Mouse (Mus musculus) cerebral cortex, adult 2 months (tissue): Measurements from ENCODE around the gene Fbxl19.

Experiments
- WGBS: fragments of 180-500 bp; shearing (Covaris S2); methylation state at CpG from one replicate; pipeline ENCODE4 v1.1.7; 2018; 5-methylcytosine and 5-hydroxymethylcytosine counted together

Fbxl19 gene

GRCm38 (mm10) chr7:127768346-127768996, 24.1 kb downstream of the Fbxl19 start:
- 34% methylated on average over 13 of the region's 13 CpGs for WGBS

DNA sequence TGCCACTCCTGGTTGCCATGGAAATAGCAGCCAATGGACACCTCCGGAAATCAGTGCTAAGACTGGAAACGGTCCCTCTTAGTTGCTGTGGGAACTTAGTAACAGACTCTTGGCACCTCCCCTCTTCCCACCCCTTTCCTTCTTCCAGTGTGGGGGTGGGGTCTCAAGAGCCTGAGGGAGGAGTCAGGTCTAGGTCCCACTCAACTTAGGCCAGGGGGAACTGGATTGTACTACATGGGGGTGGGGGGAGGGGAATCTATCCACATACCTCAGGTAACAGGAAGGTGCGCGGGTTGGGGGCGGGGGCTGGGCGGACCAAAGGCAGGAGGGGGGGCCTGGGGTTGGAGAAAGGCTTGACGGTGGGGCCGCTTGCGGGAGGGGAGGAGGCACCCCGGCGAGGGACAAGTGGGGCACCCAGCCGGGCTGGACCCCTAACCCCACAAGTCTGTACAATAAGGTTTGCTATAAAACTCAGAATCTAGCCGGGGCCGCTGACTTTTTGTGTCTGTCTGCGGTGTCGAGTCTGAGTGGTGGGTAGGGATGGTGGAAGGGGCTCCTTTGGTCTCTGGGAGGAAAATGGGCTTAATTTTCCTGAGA, 24.8 kb downstream of the Fbxl19 start:
- under 1% methylated on average over 16 of the region's 16 CpGs for WGBS

GRCm38 (mm10) chr7:127769651-127770038, 25.3 kb downstream of the Fbxl19 start, which contains the start of gene Orai3:
Gene Orai3 (plus strand): TSS chr7:127769815.
- WGBS = under 1% methylated on average over 24 of the region's 24 CpGs

- 3% methylated on average over 27 of the region's 27 CpGs for WGBS
Observed at GRCm38 (mm10) chr7:127770039-127770905, 25.9 kb downstream of the Fbxl19 start.

- WGBS = 37% methylated on average over 5 of the region's 5 CpGs
Observed at GRCm38 (mm10) chr7:127771262-127771661, 26.9 kb downstream of the Fbxl19 start.

- 61% methylated on average over 3 of the region's 3 CpGs for WGBS
Observed at GRCm38 (mm10) chr7:127772080-127772479, 27.7 kb downstream of the Fbxl19 start.

- 89% methylated on average over 1 of the region's 1 CpGs for WGBS
Observed at GRCm38 (mm10) chr7:127772557-127772956, 28.2 kb downstream of the Fbxl19 start.

- WGBS = 36% methylated on average over 9 of the region's 9 CpGs
Observed at GRCm38 (mm10) chr7:127773664-127774384, 29.5 kb downstream of the Fbxl19 start.

DNA sequence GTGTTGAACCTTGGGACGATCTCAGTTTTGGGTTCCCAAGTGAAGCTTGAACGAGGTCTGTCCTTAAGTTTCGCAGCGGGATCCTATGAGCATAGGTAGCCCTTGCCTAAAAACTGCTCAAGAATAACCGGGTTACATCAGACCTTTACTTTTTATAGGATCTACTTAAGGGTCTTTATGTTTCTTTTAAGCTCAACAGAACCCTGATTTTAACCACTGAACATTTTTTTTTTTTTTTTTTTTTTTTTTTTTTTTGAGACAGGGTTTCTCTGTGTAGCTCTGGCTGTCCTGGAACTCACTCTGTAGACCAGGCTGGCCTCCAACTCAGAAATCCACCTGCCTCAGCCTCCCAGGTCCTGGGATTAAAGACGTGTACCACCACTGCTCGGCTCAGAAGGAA, 31.5 kb downstream of the Fbxl19 start:
- 63% methylated on average over 7 of the region's 7 CpGs for WGBS

- WGBS = under 1% methylated on average over 23 of the region's 23 CpGs
Observed at GRCm38 (mm10) chr7:127776426-127776825, 32.1 kb downstream of the Fbxl19 start, which contains the start of gene Setd1a. Gene Setd1a (plus strand): TSS chr7:127776670.

DNA sequence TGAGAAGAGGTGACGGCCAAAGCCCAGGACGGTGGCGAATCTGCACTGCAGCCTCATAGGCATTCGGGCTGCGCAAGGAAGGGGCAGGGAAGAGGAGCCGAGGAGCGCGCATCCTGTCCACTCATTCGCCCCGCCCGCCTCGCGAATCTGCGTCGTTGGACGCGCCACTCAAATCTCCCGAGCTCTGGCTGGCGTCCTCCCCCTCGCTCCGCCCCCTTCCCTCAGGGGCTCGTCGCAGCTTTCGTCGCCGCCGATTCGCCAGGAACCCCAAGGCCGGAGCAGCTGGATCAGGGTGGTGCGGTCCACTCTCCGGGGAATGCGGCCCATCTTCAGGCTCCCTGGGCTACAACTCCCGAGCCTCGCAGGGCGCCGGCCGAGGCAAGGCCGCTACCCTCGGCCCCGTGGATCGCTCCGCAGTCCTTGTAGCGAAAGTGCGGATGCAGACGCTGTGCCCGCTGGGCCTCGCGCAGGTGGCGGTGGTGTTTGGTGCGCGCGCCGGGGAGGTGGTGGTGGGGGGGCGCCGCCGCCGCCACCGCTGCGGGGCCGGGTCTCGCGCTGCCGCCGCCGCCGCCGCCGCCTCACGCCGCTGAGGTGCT, 32.6 kb downstream of the Fbxl19 start:
- WGBS = 1% methylated on average over 66 of the region's 70 CpGs

- 2% methylated on average over 60 of the region's 66 CpGs for WGBS
Observed at GRCm38 (mm10) chr7:127777474-127778266, 33.3 kb downstream of the Fbxl19 start.

DNA sequence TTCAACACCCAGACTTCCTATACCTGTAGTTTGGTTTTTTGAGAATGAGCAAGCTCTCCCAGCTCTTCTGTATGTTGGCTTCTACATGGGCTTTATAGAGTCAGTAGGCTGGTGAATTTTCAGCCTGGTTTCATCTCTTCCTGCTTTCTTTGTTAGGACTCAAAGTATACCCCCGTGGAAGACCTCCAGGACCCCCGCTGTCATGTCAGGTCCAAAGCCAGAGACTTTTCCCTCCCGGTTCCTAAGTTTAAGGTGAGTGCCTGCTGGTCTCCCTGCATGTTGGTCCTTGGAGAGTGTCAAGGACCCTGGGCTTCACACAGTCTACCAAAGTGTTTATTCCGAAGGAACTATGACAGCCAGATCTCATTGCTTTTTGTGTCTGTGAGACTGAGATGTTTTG, 34.0 kb downstream of the Fbxl19 start:
- WGBS = 69% methylated on average over 4 of the region's 4 CpGs

- whole genome bisulfite sequencing = 93% methylated on average over 7 of the region's 7 CpGs
Observed at GRCm38 (mm10) chr7:127785308-127785707, 41.0 kb downstream of the Fbxl19 start, which contains the start of gene Gm49388. Gene Gm49388 (plus strand): TSS chr7:127785608.

DNA sequence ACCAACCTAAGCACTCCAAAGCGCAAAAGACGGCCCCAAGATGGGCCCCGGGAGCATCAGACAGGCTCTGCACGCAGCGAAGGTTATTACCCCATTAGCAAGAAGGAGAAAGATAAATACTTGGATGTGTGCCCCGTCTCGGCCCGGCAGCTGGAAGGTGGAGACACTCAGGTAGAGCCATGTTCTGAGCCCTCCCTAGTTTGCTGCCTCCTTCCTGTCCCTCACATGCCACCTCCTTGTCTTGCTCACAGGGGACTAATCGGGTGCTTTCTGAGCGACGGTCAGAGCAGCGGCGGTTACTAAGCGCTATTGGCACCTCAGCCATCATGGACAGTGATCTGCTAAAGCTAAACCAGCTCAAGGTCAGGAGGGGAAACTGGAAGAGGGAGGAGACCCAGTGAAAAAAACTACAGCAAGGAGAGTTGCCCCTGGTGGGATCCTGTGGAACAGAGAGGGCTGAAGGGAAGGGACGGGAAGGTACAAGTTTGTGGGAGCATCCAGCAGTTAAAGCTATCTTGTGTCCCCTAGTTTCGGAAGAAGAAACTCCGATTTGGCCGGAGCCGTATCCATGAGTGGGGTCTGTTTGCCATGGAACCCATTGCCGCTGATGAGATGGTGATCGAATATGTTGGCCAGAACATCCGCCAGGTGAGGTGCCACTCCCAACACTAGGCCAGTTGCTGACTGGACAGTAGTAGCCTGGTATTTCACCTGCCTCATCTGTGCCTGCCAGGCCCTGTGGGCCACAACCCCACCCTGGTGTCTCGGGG, 52.9 kb downstream of the Fbxl19 start:
- 92% methylated on average over 23 of the region's 23 CpGs for WGBS

DNA sequence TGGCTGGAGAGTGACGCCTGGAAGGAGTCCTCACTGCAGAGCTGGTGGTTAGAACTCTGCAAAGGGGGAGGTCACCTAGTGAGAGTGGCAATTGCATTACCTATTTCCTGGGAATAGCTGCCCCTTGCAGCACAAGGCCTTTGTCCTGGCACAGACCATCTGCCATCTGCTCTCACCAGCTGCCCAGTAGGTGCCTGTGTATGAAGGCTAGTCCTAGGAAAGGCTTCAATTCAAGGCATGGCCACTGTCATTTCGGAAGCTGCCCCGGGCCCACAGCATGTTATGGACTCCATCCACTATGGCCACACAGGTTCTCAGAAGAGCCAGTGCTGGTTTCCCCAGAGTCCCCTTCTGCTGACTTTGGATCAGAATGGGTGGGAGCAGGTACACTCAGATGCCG, 54.2 kb downstream of the Fbxl19 start:
- 80% methylated on average over 4 of the region's 4 CpGs for WGBS

DNA sequence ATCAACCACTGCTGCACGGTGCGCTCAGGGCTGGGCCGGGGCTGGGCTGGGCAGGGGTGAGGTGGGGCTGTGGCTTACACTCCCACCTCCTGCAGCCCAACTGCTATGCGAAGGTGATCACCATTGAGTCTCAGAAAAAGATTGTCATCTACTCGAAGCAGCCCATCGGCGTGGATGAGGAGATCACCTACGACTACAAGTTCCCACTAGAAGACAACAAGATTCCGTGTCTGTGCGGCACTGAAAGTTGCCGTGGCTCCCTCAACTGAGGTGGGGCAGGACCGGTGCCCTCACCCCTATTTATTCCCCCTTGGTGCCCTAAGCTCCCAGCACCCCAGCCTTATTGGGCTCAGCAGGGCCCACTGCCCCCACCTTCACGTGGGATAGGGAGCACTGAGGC, 54.9 kb downstream of the Fbxl19 start:
- WGBS = 82% methylated on average over 13 of the region's 13 CpGs

GRCm38 (mm10) chr7:127799738-127800137, 55.4 kb downstream of the Fbxl19 start:
- WGBS = 89% methylated on average over 1 of the region's 1 CpGs

- 29% methylated on average over 6 of the region's 6 CpGs for WGBS
Observed at GRCm38 (mm10) chr7:127800435-127801009, 56.2 kb downstream of the Fbxl19 start, which contains the start of gene Hsd3b7. Gene Hsd3b7 (plus strand): TSS chr7:127800604.
